Mouse (Mus musculus) layer of hippocampus, adult 9-10 months (tissue): ENCODE data around the gene Aco2.

Source experiments
- DNase-seq: peaks from one replicate; pipeline ENCODE4 v3.0.0; 2022; ENCODE audit warnings: low spot score

The Aco2 gene

GRCm38 (mm10) chr15:81920546-81921217 lies 48.6 kb downstream of the Aco2 start:
- no peak for DNase-seq

- DNase-seq, result no peak
Observed at GRCm38 (mm10) chr15:81921255-81921654, 49.1 kb downstream of the Aco2 start.

- no peak for DNase-seq
Observed at GRCm38 (mm10) chr15:81924933-81925332, 52.8 kb downstream of the Aco2 start.

GRCm38 (mm10) chr15:81925760-81926445 lies 53.8 kb downstream of the Aco2 start, which contains the start of gene Polr3h:
TSS of gene Polr3h (minus strand) at chr15:81926240.
- peak; percentile 74 for DNase-seq

DNA sequence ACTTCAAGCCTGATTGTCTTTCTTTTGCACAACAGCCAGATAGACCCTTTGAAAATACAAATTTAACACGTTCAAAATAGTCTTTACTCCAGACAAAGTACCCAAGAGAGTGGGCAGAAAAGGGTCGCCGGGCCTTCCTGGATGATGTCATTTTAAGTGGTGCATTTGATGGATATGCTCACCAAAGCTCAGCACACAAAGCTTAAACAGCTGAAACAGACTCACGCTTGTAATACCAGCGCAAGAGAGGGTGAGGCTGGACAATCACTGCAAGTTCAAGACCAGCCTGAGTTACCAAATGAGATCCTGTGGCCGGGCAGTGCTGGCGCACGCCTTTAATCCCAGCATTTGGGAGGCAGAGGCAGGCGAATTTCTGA lies 54.3 kb downstream of the Aco2 start:
- DNase-seq, result no peak

GRCm38 (mm10) chr15:81927741-81928140 lies 55.6 kb downstream of the Aco2 start:
- DNase-seq, result no peak

DNA sequence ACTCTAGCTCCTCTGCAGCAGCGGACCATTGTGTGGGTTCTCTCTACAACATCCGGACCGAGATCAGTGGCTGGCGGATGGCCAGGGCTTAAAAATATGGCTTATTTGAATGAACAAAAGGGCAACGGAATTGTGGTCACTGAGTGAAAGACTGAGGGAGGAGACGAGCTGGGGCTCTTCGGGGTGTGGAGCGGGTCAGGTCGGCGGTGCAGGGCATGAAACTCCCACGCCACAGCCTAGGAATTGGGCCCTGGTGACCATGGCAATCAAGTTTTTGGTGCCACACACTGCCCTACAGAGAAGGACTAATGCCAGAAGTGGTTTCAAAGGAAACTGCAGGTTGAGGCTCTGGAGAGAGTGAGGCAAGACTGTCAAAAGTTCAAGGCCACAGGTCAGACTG lies 56.2 kb downstream of the Aco2 start:
- DNase-seq, result no peak

- DNase-seq, result no peak
Observed at GRCm38 (mm10) chr15:81932951-81933470, 60.9 kb downstream of the Aco2 start.

GRCm38 (mm10) chr15:81933986-81934385 lies 61.9 kb downstream of the Aco2 start:
- DNase-seq, result no peak

DNA sequence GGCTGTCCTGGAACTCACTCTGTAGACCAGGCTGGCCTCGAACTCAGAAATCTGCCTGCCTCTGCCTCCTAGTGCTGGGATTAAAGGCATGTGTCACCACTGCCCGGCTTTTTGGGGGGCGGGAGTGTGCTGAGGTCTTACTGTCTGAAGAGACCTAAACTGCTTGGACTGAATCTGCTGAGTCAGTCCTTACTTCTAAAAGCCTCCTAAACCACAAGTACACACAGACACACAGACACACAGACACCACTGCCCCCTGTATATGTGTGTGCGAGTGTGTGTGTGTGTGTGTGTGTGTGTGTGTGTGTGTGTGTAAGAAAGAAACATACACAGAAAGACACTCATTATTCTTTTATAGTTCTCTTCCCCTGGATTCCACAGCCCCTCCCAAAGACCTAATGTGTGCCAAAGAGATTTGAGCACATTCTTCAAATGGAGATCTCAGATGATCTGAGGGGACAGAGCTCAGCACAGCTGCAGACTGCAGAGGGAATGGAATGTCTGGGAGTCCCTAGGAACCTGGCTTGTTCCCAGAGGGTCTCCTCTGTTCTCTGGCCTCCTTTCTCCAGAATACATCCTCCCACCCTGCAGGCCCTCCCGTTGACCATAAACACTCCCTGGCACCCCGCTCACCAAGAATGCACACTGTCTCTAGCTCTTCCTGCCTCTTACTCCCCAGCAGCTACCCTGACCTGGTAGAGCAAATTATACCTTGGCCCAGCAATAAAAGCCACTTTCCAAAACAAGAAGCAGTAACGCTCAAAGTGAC lies 63.9 kb downstream of the Aco2 start:
- DNase-seq, result no peak

GRCm38 (mm10) chr15:81936679-81937078 lies 64.6 kb downstream of the Aco2 start, which contains the start of gene Csdc2:
TSS of gene Csdc2 (plus strand) at chr15:81936759.
- DNase-seq, result no peak

GRCm38 (mm10) chr15:81937098-81937972 lies 65.2 kb downstream of the Aco2 start:
- DNase-seq, result no peak

DNA sequence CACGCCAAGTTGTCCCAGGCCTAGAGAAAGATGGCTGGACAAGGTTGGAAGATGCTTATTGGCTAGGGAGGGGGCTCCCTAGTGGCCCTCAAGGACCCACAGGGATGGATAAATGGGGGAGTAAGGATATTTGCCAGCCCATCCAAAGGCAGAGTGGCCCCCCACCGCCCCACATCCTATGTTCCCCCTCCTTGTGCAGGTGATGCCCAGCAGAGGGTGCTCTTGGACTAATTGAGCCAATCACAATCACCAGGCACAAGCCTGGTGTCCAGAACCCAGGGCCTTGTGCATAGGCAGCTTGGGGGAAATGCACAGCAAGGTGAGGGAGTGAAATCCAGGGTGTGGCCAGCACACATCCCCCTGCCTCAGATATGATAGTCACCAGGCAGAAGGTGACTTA lies 66.1 kb downstream of the Aco2 start:
- DNase-seq, result no peak

GRCm38 (mm10) chr15:81939157-81939715 lies 67.1 kb downstream of the Aco2 start:
- no peak for DNase-seq

- DNase-seq, result no peak
Observed at GRCm38 (mm10) chr15:81939774-81940173, 67.7 kb downstream of the Aco2 start.

DNA sequence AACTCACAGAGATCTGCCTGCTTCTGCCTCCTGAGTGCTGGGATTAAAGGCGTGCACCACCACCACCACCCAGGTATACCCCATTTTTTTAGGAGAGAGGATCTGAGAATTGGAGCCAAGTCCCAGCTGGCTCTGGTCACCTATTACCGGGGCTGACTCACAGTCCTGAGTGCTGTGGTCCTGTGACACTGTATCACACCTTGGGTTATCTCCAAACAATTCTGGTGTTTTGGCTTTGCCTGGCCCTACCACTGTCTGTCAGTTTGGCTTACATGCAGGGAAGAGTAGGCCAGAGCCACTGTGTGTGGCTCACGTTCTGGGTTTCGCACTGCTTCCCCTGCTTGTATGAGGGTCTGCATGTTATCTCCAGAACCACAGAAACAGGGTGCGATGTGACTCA lies 68.1 kb downstream of the Aco2 start:
- no peak for DNase-seq

GRCm38 (mm10) chr15:81941010-81941409 lies 68.9 kb downstream of the Aco2 start:
- DNase-seq, result no peak

DNA sequence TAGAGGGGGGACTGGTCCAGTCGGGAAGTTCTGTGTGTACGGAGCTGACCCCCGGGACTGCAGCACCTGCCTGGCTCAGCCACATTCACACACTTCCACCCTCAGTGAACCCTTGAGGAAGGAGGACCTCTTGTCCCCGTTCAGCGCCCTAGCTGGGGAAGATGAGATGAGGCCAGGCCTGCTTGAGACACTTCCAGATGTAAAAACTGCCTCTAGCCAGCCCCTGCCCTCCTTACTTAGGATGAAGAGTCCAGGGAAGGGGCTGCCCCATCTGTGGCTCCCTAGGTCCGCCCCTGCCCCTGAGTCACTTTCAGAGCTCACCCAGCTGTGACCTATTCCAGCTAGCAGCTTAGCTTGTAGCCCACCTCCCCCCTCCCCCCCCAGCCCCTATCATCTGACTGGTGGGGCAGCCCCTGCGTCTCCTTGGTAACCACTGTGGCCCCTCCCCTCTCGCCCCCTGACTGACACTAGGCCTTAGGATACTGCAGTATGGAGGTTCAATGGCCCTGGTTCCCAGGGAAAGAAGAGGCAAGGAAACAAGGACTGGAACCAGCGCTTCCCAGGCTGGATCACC lies 71.2 kb downstream of the Aco2 start:
- no peak for DNase-seq

- DNase-seq, result no peak
Observed at GRCm38 (mm10) chr15:81949076-81949475, 77.0 kb downstream of the Aco2 start.

DNA sequence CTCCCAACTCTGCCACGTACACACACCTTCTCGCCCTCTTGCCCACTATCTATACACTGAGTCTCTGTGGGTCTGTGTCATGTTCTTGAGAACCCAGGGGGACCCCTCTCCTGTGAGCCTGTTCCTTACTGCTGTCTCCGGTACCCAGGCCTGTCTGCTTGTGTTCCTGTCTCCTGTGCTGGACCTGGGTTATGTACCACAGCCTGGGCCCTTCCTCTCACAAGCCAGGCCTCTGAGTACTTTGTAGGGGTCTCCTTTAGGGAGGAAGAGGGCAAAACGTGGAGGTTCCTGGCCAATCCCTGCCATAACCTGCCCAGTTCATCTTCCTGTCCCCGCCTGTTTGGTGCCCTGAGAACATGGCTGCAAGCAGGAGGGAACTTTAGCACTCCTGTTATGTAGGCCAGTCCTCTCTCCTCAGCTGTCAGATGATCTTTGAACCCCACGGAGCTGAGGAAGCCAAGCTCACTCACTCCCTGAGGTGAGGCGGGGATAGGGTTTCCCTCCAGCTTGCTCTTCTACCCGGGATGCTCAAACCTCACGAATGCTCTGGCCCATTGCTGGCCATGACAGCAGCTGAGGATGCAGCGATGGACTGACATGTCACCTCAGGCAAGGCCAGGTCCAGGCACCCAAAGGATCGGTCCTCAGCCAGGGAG lies 77.5 kb downstream of the Aco2 start:
- DNase-seq, result no peak

- DNase-seq, result no peak
Observed at GRCm38 (mm10) chr15:81950716-81951115, 78.6 kb downstream of the Aco2 start.
